Mouse (Mus musculus) thymus, adult 2 months (tissue): ENCODE results near the gene Gm37240. TPM values are rescaled to one million over a fixed set of nuclear protein-coding genes. Genes with fewer than 3 reads are reported as not detected.

Experiments used
- DNase-seq: peaks from one replicate; pipeline ENCODE4 v3.0.0; 2021
- H3K27ac ChIP-seq: fragments of 200-500 bp; 2 replicates; pipeline ENCODE4 v1.5.1; 2012; ENCODE audit warnings: low read length, control low read depth; ENCODE audit not compliant: control insufficient read depth, insufficient read depth
- H3K27me3 ChIP-seq: fragments of 200-500 bp; 2 replicates; pipeline ENCODE4 v1.6.1; 2012; ENCODE audit warnings: mild to moderate bottlenecking, low read length, moderate library complexity, mixed read lengths; ENCODE audit not compliant: control insufficient read depth, insufficient read depth
- H3K36me3 ChIP-seq: fragments of 200-500 bp; 2 replicates; pipeline ENCODE4 v1.6.1; 2012; ENCODE audit warnings: mild to moderate bottlenecking, low read length, moderate library complexity; ENCODE audit not compliant: control insufficient read depth, insufficient read depth
- H3K4me1 ChIP-seq: fragments of 200-500 bp; replicated peaks from 2 replicates; pipeline ENCODE4 v1.6.1; 2012; ENCODE audit warnings: low read length; ENCODE audit not compliant: control insufficient read depth, insufficient read depth
- H3K4me3 ChIP-seq: fragments of 200-500 bp; 2 replicates; pipeline ENCODE4 v1.5.1; 2012; ENCODE audit warnings: mild to moderate bottlenecking, low read length, control low read depth, moderate library complexity; ENCODE audit not compliant: control insufficient read depth, insufficient read depth
- CTCF ChIP-seq: fragments of 200-500 bp; IDR thresholded peaks from 2 replicates; pipeline ENCODE4 v1.5.1; 2012; ENCODE audit warnings: mild to moderate bottlenecking, control low read depth, low read length, moderate library complexity, borderline replicate concordance; ENCODE audit not compliant: control insufficient read depth, poor library complexity, insufficient read depth; ENCODE audit errors: extremely low read depth
- POLR2A ChIP-seq: fragments of 200-500 bp; IDR thresholded peaks from 2 replicates; pipeline ENCODE4 v1.6.1; 2012; ENCODE audit warnings: mild to moderate bottlenecking, low read length, control low read depth, moderate library complexity; ENCODE audit not compliant: control insufficient read depth, poor library complexity, insufficient read depth; ENCODE audit errors: extremely low read depth
- WGBS: fragments of 180-500 bp; shearing (Covaris S2); methylation state at CpG from one replicate; pipeline ENCODE4 v1.1.7; 2018; 5-methylcytosine and 5-hydroxymethylcytosine counted together
- polyA plus RNA-seq: library from polyadenylated mRNA; depleted of rRNA; stranded (reverse); fragments of >200 nt; gene quantifications from 2 replicates; pipeline ENCODE4 v1.2.3, GENCODE M21; 2012

Gm37240 gene
- polyA plus RNA-seq, 1 experiment: 7.0 TPM

- H3K27me3 ChIP-seq: no peaks in the 10 kb centered on the region
- WGBS: 71% methylated on average over 10 of the region's 10 CpGs
- TF ChIP-seq CTCF: no peak
- TF ChIP-seq POLR2A: no peak
- no peak overlapping the region for H3K4me3 ChIP-seq
- H3K27ac ChIP-seq: no peak overlapping the region
- H3K4me1 ChIP-seq: no peaks in the 10 kb centered on the region
- H3K36me3 ChIP-seq: no peaks in the 10 kb centered on the region
- no peak for DNase-seq
Measured at GRCm38 (mm10) chr3:84467419-84468110, 1419.8 kb downstream of the Gm37240 start.

DNA sequence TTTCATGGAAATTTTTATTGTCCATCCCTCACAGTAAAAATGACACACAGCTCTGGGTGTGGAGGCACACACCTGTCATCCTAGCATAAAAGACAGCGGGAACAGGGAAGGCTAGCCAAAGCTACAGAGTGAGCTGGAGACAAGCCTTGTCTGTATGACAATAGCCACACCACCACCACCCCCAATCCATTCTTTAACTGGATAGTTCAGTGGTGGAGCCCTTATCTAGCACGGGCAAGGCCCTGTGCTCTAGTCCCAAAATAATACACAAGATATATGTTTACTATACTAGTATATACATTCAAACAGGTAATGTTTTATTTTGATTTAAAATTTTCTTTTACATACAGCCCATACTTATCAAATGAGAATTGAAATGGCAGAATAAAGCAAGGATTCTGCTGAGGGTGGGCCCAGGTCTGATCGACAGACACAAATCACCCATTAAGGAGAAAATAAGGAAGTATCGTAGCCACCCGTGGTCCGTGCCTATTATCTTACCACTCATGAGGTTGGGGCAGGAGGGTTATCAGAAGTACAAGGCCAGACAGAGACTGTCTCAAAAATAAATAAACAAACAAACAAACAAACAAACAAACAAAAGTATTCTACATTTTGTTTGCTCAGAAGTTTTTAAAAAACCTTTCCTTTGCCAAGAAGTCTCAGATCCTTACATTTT lies 1421.4 kb downstream of the Gm37240 start:
- TF ChIP-seq CTCF: no peak
- no peak for TF ChIP-seq POLR2A
- WGBS: 64% methylated on average over 6 of the region's 6 CpGs
- Histone ChIP-seq H3K36me3 (no peaks in the 10 kb centered on the region), H3K4me1 (peaks cover 5% of the 10 kb centered on the region), H3K27me3 (no peaks in the 10 kb centered on the region), H3K27ac (no peak overlapping the region), H3K4me3 (no peak overlapping the region)
- DNase-seq: no peak

DNA sequence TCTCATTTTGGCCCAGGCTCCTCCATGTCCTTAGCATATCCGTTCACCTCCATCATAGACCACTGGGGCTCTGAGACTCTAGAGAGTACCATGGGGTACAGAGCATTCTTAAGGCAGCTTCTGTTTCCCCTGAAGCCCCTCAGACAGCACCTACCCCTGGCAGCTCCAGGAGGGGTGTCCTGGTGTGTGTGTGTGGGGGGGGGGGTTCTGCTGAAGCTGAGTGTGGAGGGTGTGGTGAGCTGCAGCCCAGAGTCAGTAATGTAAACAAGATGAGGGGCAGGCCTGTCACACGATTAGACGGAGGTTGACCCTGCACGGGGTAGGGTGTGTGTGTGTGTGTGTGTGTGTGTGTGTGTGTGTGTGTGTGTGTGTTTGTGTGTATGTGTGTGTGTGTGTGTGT lies 1425.6 kb downstream of the Gm37240 start:
- H3K36me3 ChIP-seq: no peaks in the 10 kb centered on the region
- no peaks in the 10 kb centered on the region for H3K27me3 ChIP-seq
- DNase-seq: no peak
- H3K4me1 ChIP-seq: peaks cover 12% of the 10 kb centered on the region
- TF ChIP-seq CTCF: no peak
- TF ChIP-seq POLR2A: no peak
- no peak overlapping the region for H3K27ac ChIP-seq
- WGBS: 89% methylated on average over 4 of the region's 4 CpGs
- no peak overlapping the region for H3K4me3 ChIP-seq

- peak; percentile 6 for DNase-seq
Measured at GRCm38 (mm10) chr3:84460952-84461351, 1426.4 kb downstream of the Gm37240 start.

DNA sequence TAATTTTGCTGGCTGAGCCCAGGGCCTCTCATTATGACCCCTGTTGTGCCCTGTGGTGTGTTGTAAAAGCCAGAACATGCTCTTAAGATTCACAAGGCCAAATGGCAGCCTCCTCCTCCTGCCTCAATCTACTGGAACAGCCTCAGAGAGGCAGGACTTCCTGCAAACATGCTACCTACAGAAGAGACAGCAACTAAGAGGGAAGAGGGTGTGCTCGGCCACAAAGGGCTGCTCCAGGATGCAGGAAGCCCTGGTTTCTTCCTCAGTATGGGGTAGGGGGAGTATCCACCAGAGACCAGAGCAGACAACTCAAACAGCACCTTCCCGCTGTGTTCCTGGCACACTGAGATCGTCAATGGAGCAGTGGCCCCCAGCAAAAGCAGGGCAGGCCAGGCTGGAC lies 1426.8 kb downstream of the Gm37240 start:
- Histone ChIP-seq H3K27ac (no peak overlapping the region), H3K4me3 (peak overlapping the region; percentile 20), H3K27me3 (no peaks in the 10 kb centered on the region), H3K4me1 (peaks cover 12% of the 10 kb centered on the region), H3K36me3 (no peaks in the 10 kb centered on the region)
- 7% methylated on average over 3 of the region's 3 CpGs for WGBS
- DNase-seq: peak; percentile 7
- TF ChIP-seq POLR2A (no peak), CTCF (no peak)

More at GRCm38 (mm10) chr3:84460952-84461351, 1426.4 kb downstream of the Gm37240 start:
- peaks cover 12% of the 10 kb centered on the region for H3K4me1 ChIP-seq
- H3K27me3 ChIP-seq: no peaks in the 10 kb centered on the region
- no peaks in the 10 kb centered on the region for H3K36me3 ChIP-seq
- H3K27ac ChIP-seq: no peak overlapping the region
- peak overlapping the region; percentile 20 for H3K4me3 ChIP-seq
- no peak for TF ChIP-seq CTCF
- 1% methylated on average over 12 of the region's 12 CpGs for WGBS

DNA sequence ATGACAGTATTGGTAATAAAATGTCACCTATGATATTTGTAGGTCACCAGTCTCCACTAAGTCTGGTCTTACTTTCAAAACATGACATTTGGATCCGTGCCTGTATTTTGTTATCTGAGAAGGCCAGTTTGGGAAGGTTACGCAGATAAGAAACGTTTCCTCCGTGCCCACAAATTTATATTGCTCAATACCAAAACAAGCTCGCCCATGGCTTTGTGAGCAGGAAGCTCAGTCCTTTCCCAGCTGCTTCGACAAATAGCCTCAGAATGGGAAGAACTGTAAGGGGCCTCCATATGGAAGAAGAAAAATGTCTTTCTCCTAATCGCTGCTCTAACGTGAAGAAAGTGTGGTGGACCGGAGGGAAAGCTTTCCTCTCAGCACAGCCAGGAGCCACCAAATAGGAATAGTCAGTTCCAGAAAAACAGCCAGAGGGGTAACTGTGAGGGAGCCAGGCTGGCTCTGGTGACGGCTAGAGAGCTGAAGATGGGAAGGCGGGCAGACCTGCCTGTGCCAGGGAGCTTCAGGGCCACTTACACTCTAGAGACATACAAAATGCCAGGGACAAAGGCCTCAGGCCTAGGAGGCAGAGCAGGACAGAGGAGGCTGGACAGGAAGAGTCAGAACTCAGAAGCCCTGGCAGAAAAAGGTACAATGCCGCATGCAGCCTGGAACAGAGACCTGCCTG lies 1431.4 kb downstream of the Gm37240 start:
- 68% methylated on average over 12 of the region's 12 CpGs for WGBS
- DNase-seq: no peak
- Histone ChIP-seq H3K27ac (no peak overlapping the region), H3K4me3 (no peak overlapping the region), H3K27me3 (no peaks in the 10 kb centered on the region), H3K4me1 (peaks cover 6% of the 10 kb centered on the region), H3K36me3 (no peaks in the 10 kb centered on the region)
- no peak for TF ChIP-seq CTCF
- TF ChIP-seq POLR2A: no peak
